Mouse (Mus musculus) liver, embryonic 11.5 days (tissue): ENCODE data around the gene Smyd3. TPM values are rescaled to one million over a fixed set of nuclear protein-coding genes. Genes with fewer than 3 reads are reported as not detected.

ENCODE experiments used
- ATAC-seq: fragments of 200-750 bp; cut with Nextera tagmentation; replicated peaks from 2 replicates; pipeline ENCODE4 v1.8.0; 2017; ENCODE audit warnings: moderate number of reproducible peaks, mild to moderate bottlenecking, moderate TSS enrichment, moderate library complexity; ENCODE audit not compliant: low FRiP score
- DNase-seq: peaks from one replicate; pipeline ENCODE4 v3.0.0-alpha.2; 2017; ENCODE audit warnings: low spot score
- H3K27ac ChIP-seq: fragments of 300-500 bp; sonication (generic); 2 replicates; pipeline ENCODE4 v1.5.1; 2014; ENCODE audit warnings: mild to moderate bottlenecking, low read depth, low read length, control low read depth
- H3K27me3 ChIP-seq: fragments of 300-500 bp; sonication (generic); replicated peaks from 2 replicates; pipeline ENCODE4 v1.6.1; 2014; ENCODE audit warnings: low read length, mixed read lengths; ENCODE audit not compliant: control insufficient read depth, insufficient read depth
- H3K36me3 ChIP-seq: fragments of 300-500 bp; sonication (generic); 2 replicates; pipeline ENCODE4 v1.6.1; 2014; ENCODE audit warnings: mild to moderate bottlenecking, low read length, moderate library complexity, mixed read lengths; ENCODE audit not compliant: control insufficient read depth, insufficient read depth
- H3K4me1 ChIP-seq: fragments of 300-500 bp; sonication (generic); replicated peaks from 2 replicates; pipeline ENCODE4 v1.6.1; 2014; ENCODE audit warnings: low read length, mixed read lengths; ENCODE audit not compliant: control insufficient read depth, insufficient read depth
- H3K4me2 ChIP-seq: fragments of 300-500 bp; sonication (generic); 2 replicates; pipeline ENCODE4 v1.6.1; 2014; ENCODE audit warnings: mild to moderate bottlenecking, control low read depth, moderate library complexity
- H3K4me3 ChIP-seq: fragments of 300-500 bp; sonication (generic); 2 replicates; pipeline ENCODE4 v1.5.1; 2014; ENCODE audit warnings: low read depth, low read length, control low read depth
- H3K9ac ChIP-seq: fragments of 300-500 bp; sonication (generic); 2 replicates; pipeline ENCODE4 v1.6.1; 2014; ENCODE audit warnings: low read depth, low read length, control low read depth
- H3K9me3 ChIP-seq: fragments of 300-500 bp; sonication (generic); 2 replicates; pipeline ENCODE4 v1.6.1; 2016; ENCODE audit warnings: low read length, inconsistent platforms, mixed read lengths; ENCODE audit not compliant: control insufficient read depth
- WGBS: fragments of 180-500 bp; shearing (Covaris S2); extraction: QIAGEN DNeasy Blood & Tissue Kit; methylation state at CpG from one replicate; pipeline ENCODE4 v1.1.7; 2014; 5-methylcytosine and 5-hydroxymethylcytosine counted together
- polyA plus RNA-seq: library from polyadenylated mRNA; unstranded; fragments of >200 nt; fragmentation: Nextera tagmentation; extraction: Ambion mirVana; gene quantifications from 2 replicates; pipeline ENCODE4 v1.2.1, GENCODE M21; 2014

Smyd3 gene
- polyA plus RNA-seq, 1 experiment from 2014 or later, result 17.3 TPM

- 84% methylated on average over 4 of the region's 4 CpGs for WGBS
- H3K27ac ChIP-seq, result no peak overlapping the region
- 0 out of 2 replicates have a peak, but pooled peaks cover 2% of the 10 kb centered on the region for H3K4me1 ChIP-seq
- no peaks in the 10 kb centered on the region for H3K27me3 ChIP-seq
- no peak for DNase-seq
- no peak overlapping the region for H3K9ac ChIP-seq
- no peak for ATAC-seq
- no peak overlapping the region for H3K4me2 ChIP-seq
- no peaks in the 10 kb centered on the region for H3K9me3 ChIP-seq
- no peak overlapping the region for H3K4me3 ChIP-seq
- H3K36me3 ChIP-seq, result no peaks in the 10 kb centered on the region
Measured at GRCm38 (mm10) chr1:179480862-179481261, 37.0 kb downstream of the Smyd3 start.

- 79% methylated on average over 5 of the region's 5 CpGs for WGBS
Measured at GRCm38 (mm10) chr1:179477157-179477902, 40.5 kb downstream of the Smyd3 start.

GRCm38 (mm10) chr1:179476461-179477156 is 41.2 kb downstream of the Smyd3 start:
- DNase-seq, result no peak
- ATAC-seq, result no peak

More at GRCm38 (mm10) chr1:179477157-179477902, 40.5 kb downstream of the Smyd3 start:
- no peak overlapping the region for H3K27ac ChIP-seq
- H3K4me2 ChIP-seq, result no peak overlapping the region
- no peak overlapping the region for H3K4me3 ChIP-seq
- H3K9ac ChIP-seq, result no peak overlapping the region
- no peak for ATAC-seq
- no peaks in the 10 kb centered on the region for H3K27me3 ChIP-seq
- no peaks in the 10 kb centered on the region for H3K4me1 ChIP-seq
- H3K9me3 ChIP-seq, result peaks cover 5% of the 10 kb centered on the region; the same call in 1 of the 2 replicates
- 0 out of 2 replicates have a peak, but pooled peaks cover 3% of the 10 kb centered on the region for H3K36me3 ChIP-seq
- no peak for DNase-seq

DNA sequence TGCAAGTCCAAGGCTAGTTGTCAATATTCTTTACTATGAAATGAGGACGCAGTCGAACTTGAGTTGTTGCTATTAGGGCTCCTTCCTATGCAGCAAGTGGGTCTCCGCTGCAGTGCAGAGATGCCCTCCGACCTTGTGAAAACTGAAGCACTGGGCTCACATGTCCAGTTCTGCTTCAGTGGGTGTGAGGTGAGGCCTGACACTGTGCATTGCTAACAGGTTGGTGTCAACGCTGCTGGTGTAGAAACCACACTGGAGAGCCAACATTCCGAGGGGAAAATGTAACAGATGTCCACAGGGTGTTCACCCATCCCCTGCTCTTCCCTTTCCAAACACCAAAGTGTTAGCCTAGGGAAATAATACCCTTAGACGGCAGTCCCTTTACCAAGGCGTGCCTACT is 43.1 kb downstream of the Smyd3 start:
- peaks cover 5% of the 10 kb centered on the region; the same call in 1 of the 2 replicates for H3K9me3 ChIP-seq
- no peak overlapping the region for H3K4me2 ChIP-seq
- H3K27ac ChIP-seq, result no peak overlapping the region
- 84% methylated on average over 8 of the region's 8 CpGs for WGBS
- DNase-seq (no peak), ATAC-seq (no peak)
- no peaks in the 10 kb centered on the region for H3K4me1 ChIP-seq
- 0 out of 2 replicates have a peak, but pooled peaks cover 3% of the 10 kb centered on the region for H3K36me3 ChIP-seq
- no peak overlapping the region for H3K4me3 ChIP-seq
- H3K27me3 ChIP-seq, result no peaks in the 10 kb centered on the region
- H3K9ac ChIP-seq, result no peak overlapping the region

More at GRCm38 (mm10) chr1:179476461-179477156, 41.2 kb downstream of the Smyd3 start:
- peaks cover 5% of the 10 kb centered on the region; the same call in 1 of the 2 replicates for H3K9me3 ChIP-seq
- H3K4me3 ChIP-seq, result no peak overlapping the region
- 0 out of 2 replicates have a peak, but pooled peaks cover 3% of the 10 kb centered on the region for H3K36me3 ChIP-seq
- no peak overlapping the region for H3K27ac ChIP-seq
- WGBS, result 68% methylated on average over 6 of the region's 6 CpGs
- no peaks in the 10 kb centered on the region for H3K27me3 ChIP-seq
- H3K4me2 ChIP-seq, result no peak overlapping the region
- no peaks in the 10 kb centered on the region for H3K4me1 ChIP-seq
- no peak overlapping the region for H3K9ac ChIP-seq

- no peak for ATAC-seq
- H3K4me3 ChIP-seq, result no peak overlapping the region
- no peaks in the 10 kb centered on the region for H3K4me1 ChIP-seq
- no peak overlapping the region for H3K4me2 ChIP-seq
- 0 out of 2 replicates have a peak, but pooled peaks cover 3% of the 10 kb centered on the region for H3K36me3 ChIP-seq
- H3K9ac ChIP-seq, result no peak overlapping the region
- H3K27ac ChIP-seq, result no peak overlapping the region
- H3K27me3 ChIP-seq, result no peaks in the 10 kb centered on the region
- WGBS, result 75% methylated on average over 17 of the region's 17 CpGs
- peaks cover 5% of the 10 kb centered on the region; the same call in 1 of the 2 replicates for H3K9me3 ChIP-seq
- DNase-seq, result no peak
Measured at GRCm38 (mm10) chr1:179473920-179474643, 43.8 kb downstream of the Smyd3 start.

GRCm38 (mm10) chr1:179467970-179468369 is 49.9 kb downstream of the Smyd3 start:
- Histone ChIP-seq H3K9ac (no peak overlapping the region), H3K4me1 (no peaks in the 10 kb centered on the region), H3K9me3 (peaks cover 4% of the 10 kb centered on the region; the same call in 1 of the 2 replicates), H3K27me3 (no peaks in the 10 kb centered on the region), H3K27ac (no peak overlapping the region), H3K4me2 (no peak overlapping the region), H3K4me3 (no peak overlapping the region), H3K36me3 (0 out of 2 replicates have a peak, but pooled peaks cover 3% of the 10 kb centered on the region)
- DNase-seq, result no peak
- 85% methylated on average over 8 of the region's 8 CpGs for WGBS
- no peak for ATAC-seq

GRCm38 (mm10) chr1:179462376-179462775 is 55.5 kb downstream of the Smyd3 start:
- H3K27ac ChIP-seq, result no peak overlapping the region
- H3K4me2 ChIP-seq, result no peak overlapping the region
- no peak for DNase-seq
- no peak overlapping the region for H3K4me3 ChIP-seq
- no peaks in the 10 kb centered on the region for H3K27me3 ChIP-seq
- no peaks in the 10 kb centered on the region for H3K4me1 ChIP-seq
- no peaks in the 10 kb centered on the region for H3K36me3 ChIP-seq
- ATAC-seq, result no peak
- no peaks in the 10 kb centered on the region for H3K9me3 ChIP-seq
- WGBS, result 83% methylated on average over 5 of the region's 5 CpGs
- no peak overlapping the region for H3K9ac ChIP-seq

DNA sequence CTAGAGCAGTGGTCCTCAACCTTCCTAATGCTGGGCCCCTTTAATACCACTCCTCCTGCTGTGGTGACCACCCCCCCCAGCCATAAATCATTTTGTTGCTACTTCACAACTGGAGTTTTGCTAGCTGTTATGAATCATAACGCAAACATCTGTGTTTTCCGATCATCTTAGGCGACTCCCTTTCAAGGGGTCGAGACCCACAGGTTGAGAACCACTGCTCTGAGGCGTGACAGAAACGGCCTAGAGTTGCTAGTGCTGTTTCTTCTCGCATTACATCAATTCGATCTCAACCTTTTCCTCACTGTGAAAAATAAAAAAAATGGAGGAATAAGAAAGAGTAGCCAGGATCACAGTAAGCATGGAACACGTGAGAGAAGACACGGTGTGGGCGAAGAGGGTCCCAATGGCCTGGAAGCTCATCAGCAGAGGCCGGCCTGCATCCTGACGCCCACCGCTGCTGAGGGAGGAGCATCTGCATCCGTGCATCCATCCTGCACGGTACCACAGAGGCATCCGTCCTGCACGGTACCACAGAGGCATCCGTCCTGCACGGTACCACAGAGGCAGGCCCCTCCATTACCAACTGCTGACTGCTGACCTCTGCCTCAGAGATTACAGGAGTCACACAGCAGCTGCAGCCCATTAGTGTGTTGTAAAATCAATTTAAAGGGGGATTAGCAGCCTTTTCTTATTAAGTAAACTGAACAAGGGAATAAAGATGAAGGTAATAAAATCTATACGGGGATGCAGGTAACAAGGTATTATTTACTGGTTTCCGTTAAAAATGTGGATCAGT is 56.6 kb downstream of the Smyd3 start:
- H3K9me3 ChIP-seq, result no peaks in the 10 kb centered on the region
- H3K4me3 ChIP-seq, result no peak overlapping the region
- no peak overlapping the region for H3K9ac ChIP-seq
- DNase-seq (no peak), ATAC-seq (no peak)
- H3K4me1 ChIP-seq, result no peaks in the 10 kb centered on the region
- no peaks in the 10 kb centered on the region for H3K36me3 ChIP-seq
- WGBS, result 77% methylated on average over 22 of the region's 22 CpGs
- H3K4me2 ChIP-seq, result no peak overlapping the region
- H3K27ac ChIP-seq, result no peak overlapping the region
- no peaks in the 10 kb centered on the region for H3K27me3 ChIP-seq
